Comparison of ENCODE assay signal across 12 mouse cellular contexts in the genomic region with DNA sequence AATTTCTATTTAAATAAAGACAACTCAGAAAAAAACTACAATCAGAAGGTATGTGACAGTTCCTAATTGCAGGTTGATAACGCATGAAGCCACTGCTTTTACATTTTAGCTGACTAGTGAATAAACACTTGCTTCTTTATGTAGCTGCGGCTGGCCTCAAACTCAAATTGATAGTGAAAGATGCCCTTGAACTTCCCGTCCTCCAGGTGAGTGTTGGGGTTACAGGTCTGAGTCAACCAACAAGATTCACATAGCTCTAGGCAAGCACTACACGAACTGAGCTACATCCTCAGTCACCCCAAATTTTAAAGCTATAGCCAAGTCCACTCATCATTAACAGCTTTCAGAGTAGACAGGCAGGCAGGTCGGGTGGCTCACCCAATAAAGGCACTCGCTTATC.
DNase-seq lines count a peak whose midpoint lies in the region; ATAC-seq lines count a peak whose summit lies in the region.
"Had no signal": no experiment of that assay in that cellular context is flagged by ENCODE, and none has a peak within 500 bp of the region (broad histone marks: within the 10 kb centered on the region; RNA-seq: fewer than 3 reads in every experiment).

No protein-coding gene starts in this region.

- no peak overlapping the region for H3K4me3 ChIP-seq in intestine, embryonic 14.5 days (ENCODE audit: low read depth, low read length)
- no peak overlapping the region for H3K4me3 ChIP-seq in intestine, embryonic 15.5 days (replicated peaks)
- 0 out of 2 replicates have a peak overlapping the region, but pooled peaks have one; percentile 13 for H3K4me3 ChIP-seq in hindbrain, embryonic 12.5 days
- H3K4me3 ChIP-seq in midbrain, embryonic 15.5 days = peak overlapping the region; percentile 26

- no peak for DNase-seq in intestine, embryonic 14.5 days (ENCODE audit: low spot score)
- peak; percentile 11 for DNase-seq in T-cell, adult 2 months (ENCODE audit: low spot score)
- no peak for DNase-seq in cerebellum, adult 9-11 months
- DNase-seq in ovary, postnatal 10 days (ENCODE audit: low spot score) = no peak
- DNase-seq in right cerebral cortex, postnatal 4 days = no peak
- DNase-seq: adrenal gland, postnatal 14 days; cerebellum, adult 11-12 months; gastrocnemius, postnatal 25 days; lung, postnatal 10 days had no signal

- ATAC-seq in intestine, embryonic 14.5 days (replicated peaks; ENCODE audit: low FRiP score, low TSS enrichment, low read depth) = no peak
- ATAC-seq in intestine, embryonic 15.5 days = no peak
- ATAC-seq in hindbrain, embryonic 12.5 days (ENCODE audit: low FRiP score) = no peak
- ATAC-seq in midbrain, embryonic 15.5 days (replicated peaks) = no peak

- H3K9me3 ChIP-seq in intestine, embryonic 14.5 days (ENCODE audit: control insufficient read depth, low read length) = no peaks in the 10 kb centered on the region
- H3K9me3 ChIP-seq in intestine, embryonic 15.5 days = no peaks in the 10 kb centered on the region
- H3K9me3 ChIP-seq in hindbrain, embryonic 12.5 days (replicated peaks) = no peaks in the 10 kb centered on the region
- no peaks in the 10 kb centered on the region for H3K9me3 ChIP-seq in midbrain, embryonic 15.5 days

- 54% methylated on average over 6 of the region's 6 CpGs for WGBS in intestine, embryonic 14.5 days
- 54% methylated on average over 6 of the region's 6 CpGs for WGBS in intestine, embryonic 15.5 days
- 69% methylated on average over 6 of the region's 6 CpGs for WGBS in hindbrain, embryonic 12.5 days
- WGBS in midbrain, embryonic 15.5 days = 67% methylated on average over 6 of the region's 6 CpGs

- 0 out of 2 replicates have a peak overlapping the region, but pooled peaks have one; percentile 78 for H3K4me2 ChIP-seq in intestine, embryonic 14.5 days (ENCODE audit: low read length)
- no peak overlapping the region for H3K4me2 ChIP-seq in intestine, embryonic 15.5 days (replicated peaks)
- peak overlapping the region; percentile 74 for H3K4me2 ChIP-seq in hindbrain, embryonic 12.5 days (replicated peaks)
- H3K4me2 ChIP-seq in midbrain, embryonic 15.5 days = peak overlapping the region; percentile 80

- H3K9ac ChIP-seq in intestine, embryonic 14.5 days (ENCODE audit: low read length) = no peak overlapping the region
- H3K9ac ChIP-seq in intestine, embryonic 15.5 days = no peak overlapping the region
- H3K9ac ChIP-seq in hindbrain, embryonic 12.5 days = no peak overlapping the region
- no peak overlapping the region for H3K9ac ChIP-seq in midbrain, embryonic 15.5 days

- no peaks in the 10 kb centered on the region for H3K36me3 ChIP-seq in intestine, embryonic 14.5 days (ENCODE audit: control insufficient read depth, insufficient read depth, low read length)
- no peaks in the 10 kb centered on the region for H3K36me3 ChIP-seq in intestine, embryonic 15.5 days
- no peaks in the 10 kb centered on the region for H3K36me3 ChIP-seq in hindbrain, embryonic 12.5 days
- H3K36me3 ChIP-seq in midbrain, embryonic 15.5 days (replicated peaks) = no peaks in the 10 kb centered on the region

- H3K27me3 ChIP-seq in intestine, embryonic 14.5 days (replicated peaks; ENCODE audit: control insufficient read depth, insufficient read depth, low read length) = peaks cover under 1% of the 10 kb centered on the region; the same call in 1 of the 2 replicates
- peaks cover 6% of the 10 kb centered on the region; the same call in 1 of the 2 replicates for H3K27me3 ChIP-seq in intestine, embryonic 15.5 days (replicated peaks)
- peaks cover 3% of the 10 kb centered on the region; the same call in 1 of the 2 replicates for H3K27me3 ChIP-seq in hindbrain, embryonic 12.5 days
- no peaks in the 10 kb centered on the region for H3K27me3 ChIP-seq in midbrain, embryonic 15.5 days (replicated peaks)

- no peak overlapping the region for H3K27ac ChIP-seq in intestine, embryonic 14.5 days (ENCODE audit: low read depth)
- no peak overlapping the region for H3K27ac ChIP-seq in intestine, embryonic 15.5 days
- no peak overlapping the region for H3K27ac ChIP-seq in hindbrain, embryonic 12.5 days
- no peak overlapping the region for H3K27ac ChIP-seq in midbrain, embryonic 15.5 days

- peaks cover 11% of the 10 kb centered on the region for H3K4me1 ChIP-seq in intestine, embryonic 14.5 days (replicated peaks; ENCODE audit: control insufficient read depth, insufficient read depth, low read length)
- H3K4me1 ChIP-seq in intestine, embryonic 15.5 days (replicated peaks) = no peaks in the 10 kb centered on the region
- peaks cover 71% of the 10 kb centered on the region for H3K4me1 ChIP-seq in hindbrain, embryonic 12.5 days
- peaks cover 59% of the 10 kb centered on the region for H3K4me1 ChIP-seq in midbrain, embryonic 15.5 days

Comparison
In these comparisons a context has a peak if more than half of its experiments do, and no peak if none do; other contexts are left out.
1. H3K4me3 ChIP-seq: peak in hindbrain, embryonic 12.5 days (single experiment) and midbrain, embryonic 15.5 days (single experiment); none in intestine, embryonic 14.5 days (single experiment) and intestine, embryonic 15.5 days (single experiment).